Mouse (Mus musculus): Measurements from ENCODE around the gene Lrrc36. TPM values are rescaled to one million over a fixed set of nuclear protein-coding genes. Genes with fewer than 3 reads are reported as not detected.
A peak's percentile ranks its signal among the peaks of the same experiment; 100 is the strongest.

Gene Lrrc36
- polyA plus RNA-seq, 1 experiment from 2014 or later, result 0.55 TPM

- Histone ChIP-seq H3K4me2 (replicated peaks) (no peak overlapping the region), H3K36me3 (no peaks in the 10 kb centered on the region), H3K27ac (no peak overlapping the region), H3K27me3 (no peaks in the 10 kb centered on the region), H3K4me1 (no peaks in the 10 kb centered on the region), H3K4me3 (no peak overlapping the region), H3K9ac (no peak overlapping the region), H3K9me3 (no peaks in the 10 kb centered on the region)
- 68% methylated on average over 15 of the region's 15 CpGs for WGBS
- ATAC-seq (ENCODE audit: low FRiP score, low read depth), result no peak
Observed at GRCm38 (mm10) chr8:105451903-105452603, 38.7 kb downstream of the Lrrc36 start.

GRCm38 (mm10) chr8:105453296-105453695, 39.9 kb downstream of the Lrrc36 start:
- H3K27me3 ChIP-seq, result no peaks in the 10 kb centered on the region
- H3K27ac ChIP-seq, result no peak overlapping the region
- H3K36me3 ChIP-seq, result no peaks in the 10 kb centered on the region
- H3K4me3 ChIP-seq, result no peak overlapping the region
- H3K4me2 ChIP-seq (replicated peaks), result no peak overlapping the region
- WGBS, result 64% methylated on average over 5 of the region's 5 CpGs
- no peaks in the 10 kb centered on the region for H3K9me3 ChIP-seq
- no peak overlapping the region for H3K9ac ChIP-seq
- no peak for ATAC-seq (ENCODE audit: low FRiP score, low read depth)
- no peaks in the 10 kb centered on the region; the same call in 1 of the 2 replicates for H3K4me1 ChIP-seq

- H3K4me2 ChIP-seq (replicated peaks), result no peak overlapping the region
- no peaks in the 10 kb centered on the region for H3K36me3 ChIP-seq
- H3K27me3 ChIP-seq, result no peaks in the 10 kb centered on the region
- H3K4me3 ChIP-seq, result no peak overlapping the region
- no peak overlapping the region for H3K9ac ChIP-seq
- ATAC-seq (ENCODE audit: low FRiP score, low read depth), result no peak
- no peaks in the 10 kb centered on the region for H3K9me3 ChIP-seq
- WGBS, result 64% methylated on average over 5 of the region's 5 CpGs
- H3K27ac ChIP-seq, result no peak overlapping the region
- H3K4me1 ChIP-seq, result no peaks in the 10 kb centered on the region; the same call in 1 of the 2 replicates
Observed at GRCm38 (mm10) chr8:105454088-105454487, 40.7 kb downstream of the Lrrc36 start.

- H3K27me3 ChIP-seq, result no peaks in the 10 kb centered on the region
- no peaks in the 10 kb centered on the region for H3K36me3 ChIP-seq
- WGBS, result 60% methylated on average over 10 of the region's 10 CpGs
- H3K27ac ChIP-seq, result no peak overlapping the region
- no peaks in the 10 kb centered on the region for H3K9me3 ChIP-seq
- H3K4me2 ChIP-seq (replicated peaks), result no peak overlapping the region
- H3K4me1 ChIP-seq, result no peaks in the 10 kb centered on the region; the same call in 1 of the 2 replicates
- H3K9ac ChIP-seq, result no peak overlapping the region
- H3K4me3 ChIP-seq, result no peak overlapping the region
- ATAC-seq (ENCODE audit: low FRiP score, low read depth), result no peak
Observed at GRCm38 (mm10) chr8:105455218-105455617, 41.8 kb downstream of the Lrrc36 start.

- H3K27ac ChIP-seq, result no peak overlapping the region
- no peaks in the 10 kb centered on the region for H3K27me3 ChIP-seq
- H3K9ac ChIP-seq, result no peak overlapping the region
- no peak overlapping the region for H3K4me3 ChIP-seq
- no peaks in the 10 kb centered on the region for H3K9me3 ChIP-seq
- H3K36me3 ChIP-seq, result no peaks in the 10 kb centered on the region
- H3K4me1 ChIP-seq, result peaks cover 4% of the 10 kb centered on the region; the same call in 1 of the 2 replicates
- no peak for ATAC-seq (ENCODE audit: low FRiP score, low read depth)
- no peak overlapping the region for H3K4me2 ChIP-seq (replicated peaks)
- WGBS, result 40% methylated on average over 13 of the region's 13 CpGs
Observed at GRCm38 (mm10) chr8:105461085-105461803, 47.9 kb downstream of the Lrrc36 start.

- Histone ChIP-seq H3K36me3 (peaks cover 3% of the 10 kb centered on the region; the same call in 1 of the 2 replicates), H3K27ac (no peak overlapping the region), H3K4me2 (replicated peaks) (no peak overlapping the region), H3K9me3 (no peaks in the 10 kb centered on the region), H3K4me1 (peaks cover 12% of the 10 kb centered on the region; the same call in 1 of the 2 replicates), H3K27me3 (no peaks in the 10 kb centered on the region), H3K9ac (no peak overlapping the region), H3K4me3 (no peak overlapping the region)
- 73% methylated on average over 7 of the region's 7 CpGs for WGBS
- no peak for ATAC-seq (ENCODE audit: low FRiP score, low read depth)
Observed at GRCm38 (mm10) chr8:105464595-105464994, 51.2 kb downstream of the Lrrc36 start.

GRCm38 (mm10) chr8:105466246-105466645, 52.9 kb downstream of the Lrrc36 start:
- Histone ChIP-seq H3K4me1 (peaks cover 23% of the 10 kb centered on the region), H3K9me3 (no peaks in the 10 kb centered on the region), H3K4me3 (no peak overlapping the region), H3K36me3 (peaks cover 3% of the 10 kb centered on the region; the same call in 1 of the 2 replicates), H3K27ac (no peak overlapping the region), H3K27me3 (peaks cover 11% of the 10 kb centered on the region; the same call in 1 of the 2 replicates), H3K4me2 (replicated peaks) (no peak overlapping the region), H3K9ac (no peak overlapping the region)
- WGBS, result 79% methylated on average over 6 of the region's 6 CpGs
- no peak for ATAC-seq (ENCODE audit: low FRiP score, low read depth)

- Histone ChIP-seq H3K27ac (no peak overlapping the region), H3K9me3 (no peaks in the 10 kb centered on the region), H3K9ac (no peak overlapping the region), H3K4me1 (peaks cover 29% of the 10 kb centered on the region), H3K4me3 (no peak overlapping the region), H3K4me2 (replicated peaks) (no peak overlapping the region), H3K27me3 (peaks cover 13% of the 10 kb centered on the region; the same call in 1 of the 2 replicates), H3K36me3 (peaks cover 3% of the 10 kb centered on the region; the same call in 1 of the 2 replicates)
- WGBS, result 79% methylated on average over 7 of the region's 7 CpGs
- no peak for ATAC-seq (ENCODE audit: low FRiP score, low read depth)
Observed at GRCm38 (mm10) chr8:105466700-105467291, 53.4 kb downstream of the Lrrc36 start.

- 93% methylated on average over 10 of the region's 10 CpGs for WGBS
- Histone ChIP-seq H3K9me3 (no peaks in the 10 kb centered on the region), H3K36me3 (peaks cover 3% of the 10 kb centered on the region; the same call in 1 of the 2 replicates)
Observed at GRCm38 (mm10) chr8:105467396-105467985, 54.1 kb downstream of the Lrrc36 start.

GRCm38 (mm10) chr8:105468002-105468720, 54.8 kb downstream of the Lrrc36 start:
- H3K4me2 ChIP-seq (replicated peaks), result no peak overlapping the region
- H3K27ac ChIP-seq, result no peak overlapping the region
- peaks cover 40% of the 10 kb centered on the region for H3K4me1 ChIP-seq
- no peak overlapping the region for H3K4me3 ChIP-seq
- 88% methylated on average over 27 of the region's 27 CpGs for WGBS
- ATAC-seq (ENCODE audit: low FRiP score, low read depth), result no peak
- no peaks in the 10 kb centered on the region for H3K9me3 ChIP-seq
- peaks cover 26% of the 10 kb centered on the region for H3K27me3 ChIP-seq
- no peak overlapping the region for H3K9ac ChIP-seq
- peaks cover 9% of the 10 kb centered on the region for H3K36me3 ChIP-seq

More at GRCm38 (mm10) chr8:105467396-105467985, 54.1 kb downstream of the Lrrc36 start:
- Histone ChIP-seq H3K4me1 (peaks cover 34% of the 10 kb centered on the region), H3K27ac (no peak overlapping the region), H3K4me2 (replicated peaks) (no peak overlapping the region), H3K9ac (no peak overlapping the region), H3K27me3 (peaks cover 20% of the 10 kb centered on the region), H3K4me3 (no peak overlapping the region)
- no peak for ATAC-seq (ENCODE audit: low FRiP score, low read depth)

- peaks cover 17% of the 10 kb centered on the region for H3K36me3 ChIP-seq
- WGBS, result 46% methylated on average over 6 of the region's 6 CpGs
- no peak overlapping the region for H3K27ac ChIP-seq
- no peak overlapping the region for H3K4me3 ChIP-seq
- no peak for ATAC-seq (ENCODE audit: low FRiP score, low read depth)
- H3K27me3 ChIP-seq, result peaks cover 36% of the 10 kb centered on the region
- no peaks in the 10 kb centered on the region for H3K9me3 ChIP-seq
- H3K9ac ChIP-seq, result no peak overlapping the region
- H3K4me2 ChIP-seq (replicated peaks), result peak overlapping the region; percentile 70; the same call in 1 of the 2 replicates
- H3K4me1 ChIP-seq, result peaks cover 48% of the 10 kb centered on the region
Observed at GRCm38 (mm10) chr8:105469041-105469695, 55.8 kb downstream of the Lrrc36 start.
